Mouse (Mus musculus) kidney, embryonic 16.5 days (tissue): Measurements from ENCODE around the gene Sidt1. TPM values are rescaled to one million over a fixed set of nuclear protein-coding genes. Genes with fewer than 3 reads are reported as not detected.

ENCODE experiments used
- ATAC-seq: fragments of 200-750 bp; cut with Nextera tagmentation; 2 replicates; pipeline ENCODE4 v1.8.0; 2017; ENCODE audit warnings: moderate TSS enrichment; ENCODE audit not compliant: low FRiP score, low TSS enrichment
- H3K27ac ChIP-seq: fragments of 300-500 bp; sonication (generic); 2 replicates; pipeline ENCODE4 v1.5.1; 2014; ENCODE audit warnings: low read length
- H3K27me3 ChIP-seq: fragments of 300-500 bp; sonication (generic); 2 replicates; pipeline ENCODE4 v1.6.1; 2014; ENCODE audit warnings: low read length, control low read depth, mixed read lengths; ENCODE audit not compliant: insufficient read depth
- H3K36me3 ChIP-seq: fragments of 300-500 bp; sonication (generic); 2 replicates; pipeline ENCODE4 v1.6.1; 2014; ENCODE audit warnings: low read length, control low read depth, mixed read lengths; ENCODE audit not compliant: insufficient read depth
- H3K4me1 ChIP-seq: fragments of 300-500 bp; sonication (generic); 2 replicates; pipeline ENCODE4 v1.6.1; 2014; ENCODE audit warnings: low read length, control low read depth, mixed read lengths; ENCODE audit not compliant: insufficient read depth
- H3K4me2 ChIP-seq: fragments of 300-500 bp; sonication (generic); replicated peaks from 2 replicates; pipeline ENCODE4 v1.6.1; 2014; ENCODE audit warnings: low read depth, low read length
- H3K4me3 ChIP-seq: fragments of 300-500 bp; sonication (generic); 2 replicates; pipeline ENCODE4 v1.5.1; 2014; ENCODE audit warnings: mild to moderate bottlenecking, low read length
- H3K9ac ChIP-seq: fragments of 300-500 bp; sonication (generic); replicated peaks from 2 replicates; pipeline ENCODE4 v1.6.1; 2014; ENCODE audit warnings: low read length
- H3K9me3 ChIP-seq: fragments of 300-500 bp; sonication (generic); 2 replicates; pipeline ENCODE4 v1.6.1; 2016; ENCODE audit warnings: low read length, control low read depth
- WGBS: fragments of 180-500 bp; shearing (Covaris S2); extraction: QIAGEN DNeasy Blood & Tissue Kit; methylation state at CpG from one replicate; pipeline ENCODE4 v1.1.7; 2014; 5-methylcytosine and 5-hydroxymethylcytosine counted together
- polyA plus RNA-seq: library from polyadenylated mRNA; unstranded; fragments of >200 nt; fragmentation: Nextera tagmentation; extraction: Ambion mirVana; gene quantifications from 2 replicates; pipeline ENCODE4 v1.2.1, GENCODE M21; 2015

Gene Sidt1
- polyA plus RNA-seq, 1 experiment from 2014 or later, result 0.76 TPM

GRCm38 (mm10) chr16:44237836-44238235 is 95.2 kb downstream of the Sidt1 start:
- no peak for ATAC-seq
- WGBS, result 77% methylated on average over 3 of the region's 3 CpGs

DNA sequence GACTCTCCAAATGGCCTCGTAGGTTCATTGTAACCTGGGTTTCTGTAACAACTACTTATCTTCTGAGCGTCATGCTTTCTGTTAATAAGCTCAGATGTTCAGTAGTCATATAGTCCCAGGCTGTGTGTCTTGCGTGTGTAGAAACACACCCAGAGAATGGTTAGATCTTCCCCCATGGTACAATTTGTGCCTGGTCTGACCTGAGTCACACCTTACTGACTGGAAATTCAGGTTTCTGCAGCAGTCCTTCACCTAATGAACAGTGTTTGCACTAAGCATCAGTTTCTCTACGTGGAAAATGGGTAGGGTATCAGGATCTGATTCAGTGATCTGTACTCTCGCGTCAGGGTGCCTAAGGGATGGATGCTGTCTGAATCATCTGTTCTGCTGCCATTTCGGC is 100.0 kb downstream of the Sidt1 start:
- WGBS, result 87% methylated on average over 7 of the region's 7 CpGs
- H3K9ac ChIP-seq, result no peak overlapping the region
- ATAC-seq, result no peak
- H3K36me3 ChIP-seq, result no peaks in the 10 kb centered on the region
- no peaks in the 10 kb centered on the region for H3K27me3 ChIP-seq
- H3K9me3 ChIP-seq, result peaks cover 4% of the 10 kb centered on the region; the same call in 1 of the 2 replicates
- no peak overlapping the region for H3K4me3 ChIP-seq
- H3K4me1 ChIP-seq, result no peaks in the 10 kb centered on the region
- H3K27ac ChIP-seq, result no peak overlapping the region
- H3K4me2 ChIP-seq, result no peak overlapping the region

More at GRCm38 (mm10) chr16:44237836-44238235, 95.2 kb downstream of the Sidt1 start:
- Histone ChIP-seq H3K9me3 (no peaks in the 10 kb centered on the region), H3K27ac (no peak overlapping the region), H3K4me2 (no peak overlapping the region), H3K4me1 (no peaks in the 10 kb centered on the region), H3K9ac (no peak overlapping the region), H3K27me3 (no peaks in the 10 kb centered on the region), H3K36me3 (no peaks in the 10 kb centered on the region), H3K4me3 (no peak overlapping the region)

DNA sequence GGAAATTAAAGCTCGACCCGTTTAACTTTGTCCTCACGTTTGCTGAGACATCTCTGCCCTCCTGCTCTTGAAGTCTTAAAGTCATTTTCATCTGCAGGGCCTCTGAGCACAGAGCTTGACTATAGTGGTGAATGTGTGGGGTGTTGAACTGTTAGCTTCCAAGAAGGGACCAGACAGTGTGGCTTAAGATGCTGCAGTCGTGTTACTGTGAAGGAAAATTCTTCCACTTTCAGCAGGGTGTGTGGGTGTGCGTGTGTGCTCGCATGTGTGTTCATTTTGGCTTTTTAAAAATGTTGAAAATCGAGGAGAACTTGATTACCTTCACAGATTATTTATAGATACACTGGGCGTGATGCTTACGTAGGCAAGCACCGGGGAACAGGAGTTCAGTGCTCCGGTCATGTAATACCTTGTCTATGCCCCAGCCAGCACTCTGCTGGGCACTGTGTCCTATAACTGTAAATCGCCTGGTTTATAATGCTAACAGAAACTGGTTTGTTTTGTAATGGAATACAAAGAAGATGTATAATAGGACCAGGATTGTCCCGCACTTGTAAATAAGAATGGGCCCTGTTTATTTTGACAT is 106.2 kb downstream of the Sidt1 start:
- H3K27me3 ChIP-seq, result no peaks in the 10 kb centered on the region
- H3K4me2 ChIP-seq, result no peak overlapping the region
- H3K27ac ChIP-seq, result no peak overlapping the region
- 0 out of 2 replicates have a peak, but pooled peaks cover 1% of the 10 kb centered on the region for H3K36me3 ChIP-seq
- no peaks in the 10 kb centered on the region for H3K4me1 ChIP-seq
- no peak overlapping the region for H3K9ac ChIP-seq
- 80% methylated on average over 13 of the region's 13 CpGs for WGBS
- H3K4me3 ChIP-seq, result no peak overlapping the region
- no peak for ATAC-seq
- H3K9me3 ChIP-seq, result peaks cover 4% of the 10 kb centered on the region; the same call in 1 of the 2 replicates

GRCm38 (mm10) chr16:44221463-44221862 is 111.5 kb downstream of the Sidt1 start:
- Histone ChIP-seq H3K27me3 (no peaks in the 10 kb centered on the region), H3K4me2 (no peak overlapping the region), H3K9me3 (no peaks in the 10 kb centered on the region), H3K9ac (no peak overlapping the region), H3K36me3 (peaks cover 42% of the 10 kb centered on the region), H3K4me3 (no peak overlapping the region), H3K27ac (no peak overlapping the region), H3K4me1 (no peaks in the 10 kb centered on the region)
- 77% methylated on average over 6 of the region's 6 CpGs for WGBS
- ATAC-seq, result no peak

GRCm38 (mm10) chr16:44216417-44216816 is 116.6 kb downstream of the Sidt1 start:
- peaks cover 64% of the 10 kb centered on the region for H3K36me3 ChIP-seq
- WGBS, result 92% methylated on average over 7 of the region's 7 CpGs

GRCm38 (mm10) chr16:44215513-44215912 is 117.5 kb downstream of the Sidt1 start:
- H3K4me2 ChIP-seq, result no peak overlapping the region
- H3K9ac ChIP-seq, result no peak overlapping the region
- H3K27ac ChIP-seq, result no peak overlapping the region
- no peak overlapping the region for H3K4me3 ChIP-seq
- WGBS, result 91% methylated on average over 9 of the region's 9 CpGs
- no peaks in the 10 kb centered on the region for H3K9me3 ChIP-seq
- ATAC-seq, result no peak
- H3K36me3 ChIP-seq, result peaks cover 54% of the 10 kb centered on the region
- H3K4me1 ChIP-seq, result peaks cover under 1% of the 10 kb centered on the region; the same call in 1 of the 2 replicates
- no peaks in the 10 kb centered on the region for H3K27me3 ChIP-seq

More at GRCm38 (mm10) chr16:44216417-44216816, 116.6 kb downstream of the Sidt1 start:
- ATAC-seq, result no peak
- no peaks in the 10 kb centered on the region for H3K27me3 ChIP-seq
- H3K4me3 ChIP-seq, result no peak overlapping the region
- H3K4me2 ChIP-seq, result no peak overlapping the region
- no peak overlapping the region for H3K27ac ChIP-seq
- H3K9me3 ChIP-seq, result no peaks in the 10 kb centered on the region
- no peaks in the 10 kb centered on the region for H3K4me1 ChIP-seq
- H3K9ac ChIP-seq, result no peak overlapping the region

DNA sequence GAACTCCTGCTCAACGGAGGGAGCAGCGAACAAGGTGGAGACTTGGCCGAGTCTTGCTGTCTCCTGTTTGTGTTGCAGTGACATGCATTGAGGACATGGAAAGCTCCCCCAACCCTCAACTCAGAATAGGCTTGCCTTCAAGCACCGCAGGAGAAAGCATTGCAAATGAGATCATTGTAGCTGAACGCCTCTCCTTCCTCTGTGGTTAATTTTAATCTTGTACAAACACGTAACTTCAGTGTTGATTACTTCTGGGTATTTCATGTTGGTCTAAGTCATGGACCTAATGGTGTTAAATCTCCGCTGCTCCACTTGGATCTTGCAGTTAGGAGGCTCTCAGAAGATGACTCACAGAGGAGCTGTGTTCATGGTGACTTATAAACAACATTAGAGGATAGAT is 120.3 kb downstream of the Sidt1 start:
- WGBS, result 91% methylated on average over 7 of the region's 7 CpGs
- no peak for ATAC-seq
- no peak overlapping the region for H3K4me2 ChIP-seq
- no peak overlapping the region for H3K4me3 ChIP-seq
- H3K36me3 ChIP-seq, result peaks cover 37% of the 10 kb centered on the region
- H3K27ac ChIP-seq, result no peak overlapping the region
- no peaks in the 10 kb centered on the region for H3K9me3 ChIP-seq
- H3K9ac ChIP-seq, result no peak overlapping the region
- no peaks in the 10 kb centered on the region for H3K27me3 ChIP-seq
- peaks cover 4% of the 10 kb centered on the region; the same call in 1 of the 2 replicates for H3K4me1 ChIP-seq

- H3K9ac ChIP-seq, result no peak overlapping the region
- peak; percentile 53; the same call in 1 of the 2 replicates for ATAC-seq
- peaks cover 4% of the 10 kb centered on the region; the same call in 1 of the 2 replicates for H3K4me1 ChIP-seq
- H3K27ac ChIP-seq, result no peak overlapping the region
- no peak overlapping the region for H3K4me3 ChIP-seq
- H3K4me2 ChIP-seq, result no peak overlapping the region
- WGBS, result 74% methylated on average over 1 of the region's 1 CpGs
- peaks cover 29% of the 10 kb centered on the region for H3K36me3 ChIP-seq
- no peaks in the 10 kb centered on the region for H3K9me3 ChIP-seq
- H3K27me3 ChIP-seq, result no peaks in the 10 kb centered on the region
Measured at GRCm38 (mm10) chr16:44211054-44211414, 122.0 kb downstream of the Sidt1 start.

GRCm38 (mm10) chr16:44210156-44211053 is 122.6 kb downstream of the Sidt1 start:
- H3K4me3 ChIP-seq, result no peak overlapping the region

GRCm38 (mm10) chr16:44205973-44206372 is 127.0 kb downstream of the Sidt1 start:
- peaks cover 4% of the 10 kb centered on the region; the same call in 1 of the 2 replicates for H3K4me1 ChIP-seq
- no peak for ATAC-seq
- WGBS, result 51% methylated on average over 8 of the region's 8 CpGs
- H3K27ac ChIP-seq, result no peak overlapping the region
- no peaks in the 10 kb centered on the region for H3K27me3 ChIP-seq
- no peak overlapping the region for H3K4me3 ChIP-seq
- no peak overlapping the region for H3K9ac ChIP-seq
- H3K9me3 ChIP-seq, result no peaks in the 10 kb centered on the region
- H3K36me3 ChIP-seq, result peaks cover 25% of the 10 kb centered on the region
- H3K4me2 ChIP-seq, result no peak overlapping the region

More at GRCm38 (mm10) chr16:44210156-44211053, 122.6 kb downstream of the Sidt1 start:
- Histone ChIP-seq H3K4me1 (peaks cover 4% of the 10 kb centered on the region; the same call in 1 of the 2 replicates), H3K9ac (no peak overlapping the region), H3K4me2 (no peak overlapping the region), H3K36me3 (peaks cover 24% of the 10 kb centered on the region), H3K27ac (no peak overlapping the region), H3K9me3 (no peaks in the 10 kb centered on the region), H3K27me3 (no peaks in the 10 kb centered on the region)
- ATAC-seq, result peak; percentile 88
- WGBS, result 62% methylated on average over 10 of the region's 10 CpGs
